Mouse (Mus musculus): ENCODE measurements at regions not wholly inside any gene's neighbourhood (a gene's known extent, or its start where the extent isn't known, plus 50 kb on each side); places are given as distances from the start of the nearest gene placed in this dataset.

GRCm38 (mm10) chr2:46678366-46678765, 1561.2 kb upstream of the Zeb2 start:
- TF ChIP-seq CTCF (IDR thresholded peaks at IDR 0.05; ENCODE audit: extremely low read depth, insufficient read depth, insufficient read length, insufficient replicate concordance) (no peak), POLR2A (IDR thresholded peaks at IDR 0.05; ENCODE audit: low read depth, low read length) (no peak)
- DNase-seq (ENCODE audit: low read depth in 1 of 2, low spot score in 2 of 2): no peak
- Histone ChIP-seq H3K4me1 (ENCODE audit: control insufficient read depth, insufficient read depth, insufficient read length) (no peaks in the 10 kb centered on the region), H3K27ac (ENCODE audit: insufficient read depth, low read length) (no peak overlapping the region), H3K27me3 (ENCODE audit: control insufficient read depth, insufficient read depth, low read length) (no peaks in the 10 kb centered on the region), H3K36me3 (ENCODE audit: control insufficient read depth, insufficient read depth, low read length) (no peaks in the 10 kb centered on the region), H3K4me3 (ENCODE audit: extremely low read depth, insufficient read depth, insufficient read length) (no peak overlapping the region)
- 64% methylated on average over 2 of the region's 2 CpGs for WGBS

- TF ChIP-seq CTCF (IDR thresholded peaks at IDR 0.05; ENCODE audit: extremely low read depth, insufficient read depth, insufficient read length, insufficient replicate concordance) (no peak), POLR2A (IDR thresholded peaks at IDR 0.05; ENCODE audit: low read depth, low read length) (no peak)
- Histone ChIP-seq H3K27me3 (ENCODE audit: control insufficient read depth, insufficient read depth, low read length) (no peaks in the 10 kb centered on the region), H3K4me1 (ENCODE audit: control insufficient read depth, insufficient read depth, insufficient read length) (no peaks in the 10 kb centered on the region), H3K4me3 (ENCODE audit: extremely low read depth, insufficient read depth, insufficient read length) (no peak overlapping the region), H3K36me3 (ENCODE audit: control insufficient read depth, insufficient read depth, low read length) (no peaks in the 10 kb centered on the region), H3K27ac (ENCODE audit: insufficient read depth, low read length) (no peak overlapping the region)
- no peak for DNase-seq (ENCODE audit: low read depth in 1 of 2, low spot score in 2 of 2)
- 85% methylated on average over 13 of the region's 13 CpGs for WGBS
Observed at GRCm38 (mm10) chr2:46669517-46670291, 1552.5 kb upstream of the Zeb2 start.

GRCm38 (mm10) chr2:46666990-46667337, 1549.8 kb upstream of the Zeb2 start:
- no peak overlapping the region for H3K27ac ChIP-seq (ENCODE audit: insufficient read depth, low read length)
- H3K4me3 ChIP-seq (ENCODE audit: extremely low read depth, insufficient read depth, insufficient read length): no peak overlapping the region
- no peaks in the 10 kb centered on the region for H3K36me3 ChIP-seq (ENCODE audit: control insufficient read depth, insufficient read depth, low read length)
- no peaks in the 10 kb centered on the region for H3K27me3 ChIP-seq (ENCODE audit: control insufficient read depth, insufficient read depth, low read length)
- no peaks in the 10 kb centered on the region for H3K4me1 ChIP-seq (ENCODE audit: control insufficient read depth, insufficient read depth, insufficient read length)
- TF ChIP-seq POLR2A (IDR thresholded peaks at IDR 0.05; ENCODE audit: low read depth, low read length) (no peak), CTCF (IDR thresholded peaks at IDR 0.05; ENCODE audit: extremely low read depth, insufficient read depth, insufficient read length, insufficient replicate concordance) (no peak)
- DNase-seq (ENCODE audit: low read depth in 1 of 2, low spot score in 2 of 2): no peak
- WGBS: 83% methylated on average over 3 of the region's 3 CpGs

GRCm38 (mm10) chr2:46666084-46666989, 1549.1 kb upstream of the Zeb2 start:
- no peak for TF ChIP-seq CTCF (IDR thresholded peaks at IDR 0.05; ENCODE audit: extremely low read depth, insufficient read depth, insufficient read length, insufficient replicate concordance)
- TF ChIP-seq POLR2A (IDR thresholded peaks at IDR 0.05; ENCODE audit: low read depth, low read length): no peak
- no peaks in the 10 kb centered on the region for H3K4me1 ChIP-seq (ENCODE audit: control insufficient read depth, insufficient read depth, insufficient read length)
- no peak overlapping the region for H3K27ac ChIP-seq (ENCODE audit: insufficient read depth, low read length)
- no peak overlapping the region for H3K4me3 ChIP-seq (ENCODE audit: extremely low read depth, insufficient read depth, insufficient read length)
- no peaks in the 10 kb centered on the region for H3K36me3 ChIP-seq (ENCODE audit: control insufficient read depth, insufficient read depth, low read length)
- no peak for DNase-seq (ENCODE audit: low read depth in 1 of 2, low spot score in 2 of 2)
- no peaks in the 10 kb centered on the region for H3K27me3 ChIP-seq (ENCODE audit: control insufficient read depth, insufficient read depth, low read length)
- WGBS: 83% methylated on average over 10 of the region's 10 CpGs

GRCm38 (mm10) chr2:46661876-46662275, 1544.7 kb upstream of the Zeb2 start:
- 65% methylated on average over 3 of the region's 3 CpGs for whole genome bisulfite sequencing
- Histone ChIP-seq H3K4me3 (ENCODE audit: extremely low read depth, insufficient read depth, insufficient read length) (no peak overlapping the region), H3K4me1 (ENCODE audit: control insufficient read depth, insufficient read depth, insufficient read length) (no peaks in the 10 kb centered on the region), H3K36me3 (ENCODE audit: control insufficient read depth, insufficient read depth, low read length) (no peaks in the 10 kb centered on the region), H3K27me3 (ENCODE audit: control insufficient read depth, insufficient read depth, low read length) (no peaks in the 10 kb centered on the region), H3K27ac (ENCODE audit: insufficient read depth, low read length) (no peak overlapping the region)
- TF ChIP-seq CTCF (IDR thresholded peaks at IDR 0.05; ENCODE audit: extremely low read depth, insufficient read depth, insufficient read length, insufficient replicate concordance) (no peak), POLR2A (IDR thresholded peaks at IDR 0.05; ENCODE audit: low read depth, low read length) (no peak)
- DNase-seq (ENCODE audit: low read depth in 1 of 2, low spot score in 2 of 2): no peak

GRCm38 (mm10) chr2:46660577-46660976, 1543.4 kb upstream of the Zeb2 start:
- no peaks in the 10 kb centered on the region for H3K27me3 ChIP-seq (ENCODE audit: control insufficient read depth, insufficient read depth, low read length)
- WGBS: 88% methylated on average over 3 of the region's 3 CpGs
- H3K27ac ChIP-seq (ENCODE audit: insufficient read depth, low read length): no peak overlapping the region
- H3K4me1 ChIP-seq (ENCODE audit: control insufficient read depth, insufficient read depth, insufficient read length): no peaks in the 10 kb centered on the region
- H3K4me3 ChIP-seq (ENCODE audit: extremely low read depth, insufficient read depth, insufficient read length): no peak overlapping the region
- no peaks in the 10 kb centered on the region for H3K36me3 ChIP-seq (ENCODE audit: control insufficient read depth, insufficient read depth, low read length)
- no peak for DNase-seq (ENCODE audit: low read depth in 1 of 2, low spot score in 2 of 2)
- no peak for TF ChIP-seq POLR2A (IDR thresholded peaks at IDR 0.05; ENCODE audit: low read depth, low read length)
- TF ChIP-seq CTCF (IDR thresholded peaks at IDR 0.05; ENCODE audit: extremely low read depth, insufficient read depth, insufficient read length, insufficient replicate concordance): no peak
